In the genomic region with DNA sequence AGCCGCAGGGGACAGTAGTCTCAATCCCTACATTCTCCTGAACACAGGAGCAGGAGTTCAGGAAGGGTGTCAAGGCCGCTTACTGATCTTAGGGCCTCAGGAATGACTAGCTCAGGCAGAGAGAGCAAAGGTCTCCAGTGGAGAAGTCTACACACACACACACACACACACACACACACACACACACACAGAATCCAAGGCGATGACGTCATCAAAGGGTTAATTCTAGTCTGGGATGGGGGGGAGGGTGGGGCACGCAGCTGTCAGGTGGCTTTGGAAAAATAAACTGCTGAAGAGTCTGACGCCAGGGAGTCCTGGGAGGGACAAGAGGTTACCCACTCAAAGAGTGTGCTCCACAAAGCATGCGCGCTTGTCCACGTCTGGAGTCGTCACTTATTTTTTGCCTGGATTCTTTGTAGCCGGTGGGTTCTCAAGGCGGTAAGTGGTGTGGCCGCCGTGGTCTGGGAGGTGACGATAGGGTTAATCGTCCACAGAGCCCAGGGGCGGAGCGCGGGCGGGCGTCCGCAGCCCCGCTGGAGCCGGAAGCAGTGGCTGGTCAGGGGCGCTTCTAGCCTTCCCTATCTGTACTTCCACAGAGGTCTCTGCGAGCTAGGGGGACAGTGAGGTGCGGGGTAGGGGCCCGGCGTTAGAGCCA, we compare ENCODE assay signal across 8 mouse cellular contexts. TPM values are rescaled to one million over a fixed set of nuclear protein-coding genes. Genes with fewer than 3 reads are reported as not detected.
DNase-seq lines count a peak whose midpoint lies in the region; ATAC-seq lines count a peak whose summit lies in the region.

Gene Spsb2, plus strand, starts transcription at position 304 of the 655 bp plus-strand sequence.

- ATAC-seq in hindbrain, embryonic 13.5 days (ENCODE audit: low FRiP score): peak; percentile 11
- ATAC-seq in limb, embryonic 12.5 days (ENCODE audit: insufficient number of reproducible peaks, insufficient read depth, low FRiP score, low TSS enrichment, low read depth): peak; percentile 16
- ATAC-seq in midbrain, embryonic 12.5 days (ENCODE audit: low FRiP score, low read depth): peak; percentile 14

- peak within 1 kb of the TSS; percentile 83 for H3K27ac ChIP-seq in hindbrain, embryonic 13.5 days
- peak within 1 kb of the TSS; percentile 92 for H3K27ac ChIP-seq in limb, embryonic 12.5 days
- H3K27ac ChIP-seq in midbrain, embryonic 12.5 days (replicated peaks): peak within 1 kb of the TSS; percentile 78

- peaks cover 58% of the 10 kb centered on the region for H3K4me1 ChIP-seq in hindbrain, embryonic 13.5 days (replicated peaks)
- H3K4me1 ChIP-seq in limb, embryonic 12.5 days (replicated peaks): peaks cover 58% of the 10 kb centered on the region
- peaks cover 50% of the 10 kb centered on the region for H3K4me1 ChIP-seq in midbrain, embryonic 12.5 days

- peaks cover 14% of the 10 kb centered on the region for H3K36me3 ChIP-seq in hindbrain, embryonic 13.5 days
- peaks cover 27% of the 10 kb centered on the region for H3K36me3 ChIP-seq in limb, embryonic 12.5 days
- peaks cover 22% of the 10 kb centered on the region for H3K36me3 ChIP-seq in midbrain, embryonic 12.5 days

- 3% methylated on average over 28 of the region's 29 CpGs for WGBS in hindbrain, embryonic 13.5 days
- 4% methylated on average over 29 of the region's 29 CpGs for WGBS in limb, embryonic 12.5 days
- WGBS in midbrain, embryonic 12.5 days: 4% methylated on average over 29 of the region's 29 CpGs

- DNase-seq in layer of hippocampus, adult 11-12 months (ENCODE audit: low spot score): peak; percentile 56
- DNase-seq in layer of hippocampus, adult 8-10 months (ENCODE audit: low spot score in 2 of 2): no peak
- peak; percentile 66 for DNase-seq in cerebellum, adult 8-10 months
- peak; percentile 73 for DNase-seq in gastrocnemius, adult 18-20 months (ENCODE audit: low spot score)
- peak; percentile 41 to 58 for DNase-seq in spleen, postnatal 14 days (ENCODE audit: low spot score in 2 of 2)

- H3K27me3 ChIP-seq in hindbrain, embryonic 13.5 days: no peaks in the 10 kb centered on the region
- no peaks in the 10 kb centered on the region for H3K27me3 ChIP-seq in limb, embryonic 12.5 days
- no peaks in the 10 kb centered on the region for H3K27me3 ChIP-seq in midbrain, embryonic 12.5 days

- peak within 1 kb of the TSS; percentile 83 for H3K4me2 ChIP-seq in hindbrain, embryonic 13.5 days
- peak within 1 kb of the TSS; percentile 97 for H3K4me2 ChIP-seq in limb, embryonic 12.5 days
- peak within 1 kb of the TSS; percentile 92 for H3K4me2 ChIP-seq in midbrain, embryonic 12.5 days (replicated peaks)

- H3K9ac ChIP-seq in hindbrain, embryonic 13.5 days: peak within 1 kb of the TSS; percentile 72
- peak within 1 kb of the TSS; percentile 68 for H3K9ac ChIP-seq in limb, embryonic 12.5 days (replicated peaks)
- H3K9ac ChIP-seq in midbrain, embryonic 12.5 days (replicated peaks): peak within 1 kb of the TSS; percentile 58

- H3K4me3 ChIP-seq in hindbrain, embryonic 13.5 days: peak within 1 kb of the TSS; percentile 49
- peak within 1 kb of the TSS; percentile 60 for H3K4me3 ChIP-seq in limb, embryonic 12.5 days (replicated peaks)
- H3K4me3 ChIP-seq in midbrain, embryonic 12.5 days: peak within 1 kb of the TSS; percentile 52

- no peaks in the 10 kb centered on the region for H3K9me3 ChIP-seq in hindbrain, embryonic 13.5 days
- H3K9me3 ChIP-seq in limb, embryonic 12.5 days: no peaks in the 10 kb centered on the region
- no peaks in the 10 kb centered on the region for H3K9me3 ChIP-seq in midbrain, embryonic 12.5 days

RNA-seq across cellular contexts. Expression of gene Spsb2, which starts in this region (rescaled TPM):
- total RNA-seq in layer of hippocampus, adult 8-10 months (2022): 1 to 10 TPM; 3.1 to 7.0 (median 6.0) TPM
- 1 to 10 TPM; 2.2 to 5.3 TPM for total RNA-seq in gastrocnemius, adult 18-20 months (2021)
- 7.8 and 8.4 TPM in 2 replicates for polyA plus RNA-seq in hindbrain, embryonic 13.5 days (2015; fragmentation: Nextera tagmentation; extraction: Ambion mirVana)
- 8.7 and 9.1 TPM in 2 replicates for polyA plus RNA-seq in limb, embryonic 12.5 days (2016; fragmentation: Nextera tagmentation; extraction: Ambion mirVana)
- 8.1 and 8.6 TPM in 2 replicates for polyA plus RNA-seq in midbrain, embryonic 12.5 days (2016; fragmentation: Nextera tagmentation; extraction: Ambion mirVana)

Comparison
In these comparisons a context has a peak if more than half of its experiments do, and no peak if none do; other contexts are left out.
1. DNase-seq: peak in layer of hippocampus, adult 11-12 months (single experiment), cerebellum, adult 8-10 months (single experiment), gastrocnemius, adult 18-20 months (single experiment) and spleen, postnatal 14 days (2 of 2); none in layer of hippocampus, adult 8-10 months (0 of 2).
2. Peak in every context shown above with its lines, with median percentiles within 50 percentile points of each other: ATAC-seq, H3K27ac ChIP-seq, H3K4me2 ChIP-seq, H3K4me3 ChIP-seq and H3K9ac ChIP-seq.